Mouse (Mus musculus): ENCODE results near the gene Cass4.

Gene Cass4

DNA sequence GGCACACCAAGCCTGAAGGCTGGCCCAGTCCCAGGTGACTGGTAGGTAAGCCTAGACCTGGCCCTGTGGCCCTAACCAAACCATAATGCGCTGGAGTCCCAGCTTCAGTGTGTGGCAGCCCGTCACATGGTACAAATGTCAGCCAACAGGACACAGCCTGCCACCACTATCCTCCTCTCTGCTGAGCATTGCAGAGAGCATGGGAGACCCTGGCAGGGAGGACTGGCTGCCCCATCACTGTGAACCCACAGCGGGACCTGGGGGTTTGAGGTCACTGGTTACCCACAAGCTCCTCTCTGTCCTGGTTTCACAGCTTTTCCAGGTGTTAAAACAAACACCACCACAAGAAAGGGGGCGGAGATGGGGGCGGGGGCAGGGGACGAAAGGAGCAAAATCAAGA is 3.3 kb upstream of the Cass4 start:
- DNase-seq: no peak

DNA sequence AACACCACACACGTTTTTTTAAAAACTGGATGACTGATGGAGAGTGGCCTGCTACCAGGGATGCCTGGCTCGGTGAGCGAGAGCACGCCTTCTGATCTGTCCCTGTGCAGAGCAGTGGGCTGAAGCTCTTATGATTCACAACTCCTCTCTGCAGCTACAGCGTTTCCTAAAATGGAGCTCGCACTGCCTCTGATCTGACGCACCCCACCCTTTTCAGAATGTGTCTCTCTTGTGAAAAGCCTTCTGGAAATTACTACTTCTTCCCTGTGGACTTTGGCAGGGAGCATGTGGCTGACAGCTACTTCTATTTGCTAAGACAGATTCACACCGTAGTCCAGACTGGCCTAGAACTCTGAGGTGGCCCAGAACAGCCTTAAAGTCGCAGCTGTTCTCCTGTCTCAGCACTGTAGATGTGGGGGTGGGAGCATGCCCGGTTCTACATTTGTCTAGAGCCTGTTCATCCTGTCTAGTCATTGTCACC is 1.5 kb upstream of the Cass4 start:
- DNase-seq: no peak

DNA sequence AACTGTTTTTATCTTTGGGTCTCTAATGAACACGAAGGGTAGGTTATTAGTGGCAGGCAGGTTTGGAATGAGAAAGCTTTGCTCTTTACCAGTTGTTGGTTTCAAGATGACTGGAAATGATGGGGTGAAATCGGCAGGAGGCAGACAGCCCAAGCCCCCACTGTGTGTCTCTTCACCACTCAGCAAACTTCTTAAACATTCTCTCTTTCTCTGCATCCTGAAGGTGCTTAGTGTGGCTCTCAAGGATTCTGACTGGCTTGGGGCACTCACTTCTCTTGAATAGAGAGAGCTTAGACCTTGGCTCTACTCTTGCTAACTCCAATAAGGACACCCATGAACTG is 428 bp downstream of the Cass4 start:
- DNase-seq: no peak

DNA sequence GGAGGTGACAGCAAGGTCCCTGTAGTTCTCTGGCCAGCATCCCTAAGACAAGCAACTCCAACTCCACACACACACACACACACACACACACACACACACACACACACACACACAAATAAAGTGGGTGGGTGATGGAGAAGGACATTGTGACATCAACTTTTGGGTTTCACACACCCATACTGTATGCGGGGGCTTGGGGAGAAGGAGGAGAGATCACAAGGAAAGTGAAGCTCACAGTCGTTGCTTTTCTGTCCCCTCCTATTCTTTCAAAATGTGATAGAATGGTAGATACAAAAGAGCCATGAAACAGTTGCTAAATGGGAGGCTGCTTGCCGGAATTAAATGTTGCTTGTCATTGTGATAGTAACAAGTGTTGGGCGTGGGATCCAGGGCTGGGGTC is 1.1 kb downstream of the Cass4 start:
- DNase-seq: no peak

DNA sequence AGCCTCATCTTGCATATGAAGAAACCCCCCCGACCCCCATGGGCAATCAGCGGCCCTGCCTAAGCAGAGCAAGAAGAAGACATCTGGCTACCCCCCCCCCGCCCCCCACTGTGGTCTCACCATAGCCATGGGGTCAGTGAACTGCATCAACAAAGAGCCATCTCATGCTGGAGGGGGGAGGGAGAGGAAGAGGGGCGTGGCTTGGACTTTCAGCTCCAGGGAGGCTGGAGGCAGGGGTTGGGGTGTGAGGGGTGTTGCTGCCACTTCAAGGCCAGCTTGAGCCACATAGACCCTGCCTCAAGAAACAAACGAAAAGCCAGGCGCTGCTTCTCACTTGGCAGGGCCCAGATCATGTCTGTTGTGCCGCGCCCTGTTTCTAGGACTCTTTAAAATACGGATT is 2.4 kb downstream of the Cass4 start:
- DNase-seq: no peak

DNA sequence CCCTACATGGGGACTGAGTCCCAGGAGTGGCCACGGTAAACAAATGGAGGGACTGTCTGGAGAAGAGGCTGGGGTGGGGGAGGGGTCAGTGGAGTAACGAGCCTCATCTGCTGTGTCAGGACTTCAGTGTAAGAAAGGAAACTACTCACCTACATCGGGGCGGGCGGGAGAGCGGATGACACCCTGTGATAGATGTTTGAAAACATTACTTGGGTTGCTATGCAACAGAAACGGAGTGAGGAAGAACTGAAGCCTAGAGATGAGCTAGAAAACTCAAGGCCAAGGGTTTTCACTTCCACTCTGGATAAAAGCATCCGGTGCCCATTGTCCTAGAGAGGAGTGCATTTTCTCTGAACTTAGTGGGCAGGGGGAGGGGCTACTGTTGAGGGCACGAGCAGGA is 6.3 kb downstream of the Cass4 start:
- DNase-seq: no peak

DNA sequence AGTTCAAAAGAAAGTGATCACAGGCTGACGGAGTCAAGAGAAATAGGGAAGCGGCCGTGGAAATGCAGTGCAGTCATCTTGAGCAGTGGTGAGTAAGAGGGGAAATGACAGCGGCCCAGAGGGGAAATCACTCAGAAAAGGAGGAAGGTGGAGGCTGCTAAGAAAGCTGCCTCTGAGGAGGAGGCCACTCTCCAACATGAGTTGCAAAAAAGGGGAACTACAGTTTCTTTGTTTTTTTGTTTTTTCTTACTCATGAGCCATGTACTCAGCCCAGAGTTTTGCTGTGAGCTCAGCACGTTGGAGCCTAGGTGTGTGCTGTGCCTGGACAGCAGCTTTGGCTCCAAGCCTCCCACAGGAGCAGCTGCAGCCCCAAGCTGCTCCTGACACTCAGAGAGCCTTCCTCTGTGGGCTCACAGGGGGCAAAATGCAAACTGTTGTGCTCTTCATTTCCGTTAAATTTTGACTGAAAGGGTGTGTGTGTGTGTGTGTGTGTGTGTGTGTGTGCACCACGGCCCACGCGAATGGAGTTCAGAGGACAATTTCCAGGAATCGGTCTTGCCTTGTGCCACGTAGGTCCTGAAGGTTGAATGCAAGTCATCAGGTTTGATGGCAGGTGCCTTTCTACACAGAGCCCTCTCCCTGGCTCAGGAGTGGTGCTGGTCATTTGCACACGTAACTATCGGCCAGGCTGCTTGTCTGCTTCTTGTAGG is 7.7 kb downstream of the Cass4 start:
- DNase-seq: peak; percentile 49 to 57

DNA sequence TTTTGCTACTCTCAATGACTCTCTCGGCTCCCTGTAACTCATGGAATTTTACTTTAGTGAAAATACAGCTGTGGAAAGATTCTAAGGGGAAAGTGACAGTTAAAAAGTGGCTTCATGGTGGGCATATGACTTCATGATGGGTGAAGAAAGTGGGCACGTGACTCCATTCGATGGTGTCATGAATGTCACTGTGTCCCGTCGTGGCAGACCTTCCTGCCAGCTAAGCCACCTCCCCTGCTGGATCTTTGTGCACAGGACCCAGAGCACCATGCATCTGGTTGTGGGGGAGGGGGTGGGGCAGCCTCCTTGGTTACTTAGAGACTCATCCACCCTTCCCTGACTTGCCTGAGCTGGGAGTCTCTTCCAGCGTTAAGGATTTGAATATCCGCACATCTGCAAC is 10.6 kb downstream of the Cass4 start:
- DNase-seq: no peak

DNA sequence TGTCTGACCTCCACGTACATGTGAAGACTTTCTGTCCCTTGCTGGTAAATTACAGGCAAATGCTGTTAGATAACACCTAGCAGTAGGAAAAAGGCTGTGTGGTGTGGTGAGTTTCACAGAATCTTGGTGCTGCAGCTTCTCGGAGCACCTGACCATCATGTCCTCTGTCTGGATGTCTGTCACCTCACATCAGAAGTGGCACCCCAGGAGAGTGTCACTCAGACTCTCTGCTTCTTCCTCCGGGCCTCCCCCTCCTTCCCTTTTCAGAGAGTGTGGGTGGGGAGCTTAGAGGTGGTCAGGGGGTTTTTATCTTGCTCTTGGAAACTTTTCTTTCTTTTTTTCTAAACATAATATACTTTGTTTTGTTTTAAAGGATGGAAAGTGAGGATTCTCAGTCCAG is 11.4 kb downstream of the Cass4 start:
- DNase-seq: no peak

DNA sequence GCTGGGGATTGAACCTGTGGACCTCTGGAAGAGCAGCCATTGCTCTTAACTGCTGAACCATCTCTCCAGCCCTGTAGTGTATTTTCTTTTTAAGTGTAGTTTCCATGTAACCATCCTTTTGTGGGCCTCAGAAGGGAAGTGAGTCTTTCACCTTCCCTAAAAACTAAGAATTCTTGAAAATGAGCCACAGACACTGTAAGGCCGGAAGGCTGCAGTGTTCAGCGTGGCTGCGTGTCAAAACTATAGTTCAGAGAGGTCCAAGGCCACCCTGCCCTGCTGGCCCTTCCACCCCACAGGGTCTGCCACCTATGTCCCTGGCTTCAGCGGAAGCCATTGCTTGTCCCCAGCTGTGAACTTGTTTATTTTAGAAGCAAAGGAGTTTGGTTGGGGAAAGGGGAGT is 12.6 kb downstream of the Cass4 start:
- no peak for DNase-seq

DNA sequence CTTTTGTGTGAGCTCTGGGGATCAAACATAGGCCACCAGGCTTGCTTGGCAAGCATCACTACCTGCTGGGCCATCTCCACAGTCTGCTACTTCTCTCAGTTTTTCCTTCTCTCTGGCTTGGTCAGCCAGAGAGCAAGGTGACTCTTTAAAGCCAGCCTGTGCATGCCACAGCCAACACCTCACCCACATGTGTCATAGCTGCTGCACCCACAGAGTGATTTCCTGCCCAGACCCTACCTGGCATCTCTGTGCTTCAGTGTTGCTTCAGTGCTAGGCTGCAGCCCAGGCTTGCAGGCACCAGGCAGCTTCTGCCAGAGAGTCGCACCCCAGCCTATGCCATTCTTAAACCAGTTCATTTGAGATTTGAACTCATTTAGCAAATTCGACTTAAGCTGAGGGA is 13.9 kb downstream of the Cass4 start:
- no peak for DNase-seq

DNA sequence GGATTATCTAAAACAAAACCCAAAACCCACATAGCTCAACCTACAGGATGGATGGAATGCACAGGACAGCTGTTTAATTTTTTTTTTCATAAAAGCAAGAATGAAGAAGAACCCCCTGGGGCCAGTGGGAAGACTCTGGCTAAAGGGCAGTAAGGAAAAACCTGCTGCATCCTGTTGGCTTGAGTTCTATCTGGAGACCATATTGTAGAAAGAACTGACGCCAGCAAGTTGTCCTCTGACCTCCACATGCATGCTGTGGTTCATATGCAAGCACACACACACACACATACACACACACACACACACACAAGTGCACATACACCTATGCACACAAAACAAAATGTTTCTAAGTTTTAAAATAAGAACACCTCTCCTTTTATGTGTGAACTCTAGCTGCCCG is 17.1 kb downstream of the Cass4 start:
- no peak for DNase-seq

DNA sequence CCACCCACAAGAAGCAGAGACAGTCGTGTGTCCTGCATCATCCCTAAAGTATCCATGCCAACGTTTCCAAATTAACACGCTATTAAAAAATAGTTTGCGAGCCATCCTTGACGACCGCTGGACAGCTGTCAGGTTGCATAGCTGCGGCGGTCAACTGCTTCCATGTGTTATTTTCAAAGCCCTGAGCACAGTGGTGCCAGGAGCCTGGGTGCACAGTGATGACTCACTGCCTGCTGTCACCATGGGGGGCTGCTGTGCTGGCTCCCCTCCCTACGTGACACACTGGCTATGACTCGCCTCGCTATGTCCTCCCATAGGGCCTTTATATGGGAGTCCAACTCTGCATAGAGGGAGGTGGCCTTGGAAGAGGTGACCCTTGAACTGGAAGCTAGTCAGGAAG is 17.5 kb downstream of the Cass4 start:
- DNase-seq: no peak

DNA sequence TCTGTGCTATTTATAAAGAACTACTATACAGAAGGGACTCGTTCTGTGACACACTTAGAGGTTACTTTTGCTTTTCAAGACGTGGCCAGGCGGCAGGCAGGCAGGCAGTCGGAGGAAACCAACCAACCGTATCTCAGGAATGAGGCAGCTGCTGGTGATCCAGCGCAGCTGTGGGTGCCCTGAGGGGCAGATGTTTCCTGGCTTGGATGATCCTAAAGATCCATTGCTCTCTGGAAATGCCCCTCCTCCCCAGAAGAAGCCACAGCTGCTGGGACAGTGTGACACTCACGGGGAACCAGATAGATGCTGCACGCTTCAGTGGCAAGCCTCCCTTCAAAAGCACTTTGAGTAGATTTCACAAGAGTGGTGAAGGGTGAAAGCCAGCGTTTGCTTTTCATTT is 18.9 kb downstream of the Cass4 start:
- DNase-seq: no peak

DNA sequence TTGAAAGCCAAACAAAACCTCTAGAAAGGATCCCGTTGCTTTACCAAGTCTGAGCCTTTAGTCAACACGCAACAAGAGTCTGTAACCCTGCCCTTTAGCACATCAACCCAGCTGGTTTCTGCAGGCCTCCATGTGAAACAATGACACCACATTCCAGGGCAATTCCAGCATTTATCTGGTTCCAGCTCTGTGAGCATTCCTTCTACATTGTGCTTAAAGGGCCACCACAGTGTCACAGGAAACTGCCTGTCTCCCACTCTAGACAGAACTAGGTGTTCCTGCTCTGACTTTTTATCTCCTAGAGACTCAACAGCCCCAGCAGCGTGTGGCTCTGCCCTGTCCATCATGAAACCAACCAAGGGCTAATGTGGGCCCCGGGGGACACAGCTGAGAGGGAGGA is 19.7 kb downstream of the Cass4 start:
- no peak for DNase-seq

DNA sequence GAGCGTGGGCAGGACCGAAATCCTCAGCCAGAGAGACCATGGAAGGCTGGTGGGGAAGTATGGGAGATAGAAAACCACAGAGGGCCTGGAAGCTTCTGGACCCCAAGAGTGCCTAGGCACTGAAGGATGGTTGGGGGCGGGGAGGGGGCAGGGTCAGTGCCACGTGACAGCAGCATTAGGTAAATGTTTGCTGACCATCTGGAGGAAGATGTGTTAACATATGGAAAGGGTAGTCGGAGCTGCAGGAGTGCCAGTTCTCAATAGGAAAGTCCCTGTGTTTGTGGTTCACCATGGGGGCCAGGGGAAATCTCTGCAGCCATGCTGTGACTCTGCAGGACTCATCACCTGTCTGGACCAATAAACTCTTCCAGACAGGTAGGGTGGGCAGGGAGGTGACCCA is 20.3 kb downstream of the Cass4 start:
- no peak for DNase-seq

DNA sequence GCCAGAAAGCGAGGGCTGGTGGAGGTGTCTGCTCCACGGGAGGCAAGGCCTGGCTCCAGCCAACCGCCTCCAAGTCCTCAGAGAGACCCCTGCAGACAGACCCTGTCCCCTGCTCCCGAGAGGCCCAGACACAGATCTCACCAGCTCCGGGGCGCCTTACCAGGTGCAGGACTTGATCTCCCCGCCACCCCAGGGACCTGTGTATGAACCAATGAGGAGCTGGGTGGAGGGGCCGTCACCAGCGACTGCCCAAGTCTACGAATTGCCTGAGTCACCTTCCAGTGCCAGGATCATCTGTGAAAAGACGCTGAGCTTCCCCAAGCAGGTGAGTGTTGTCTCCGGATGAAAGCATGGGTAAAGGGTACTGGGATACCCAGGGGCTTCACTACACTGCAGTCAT is 22.6 kb downstream of the Cass4 start:
- DNase-seq: no peak

DNA sequence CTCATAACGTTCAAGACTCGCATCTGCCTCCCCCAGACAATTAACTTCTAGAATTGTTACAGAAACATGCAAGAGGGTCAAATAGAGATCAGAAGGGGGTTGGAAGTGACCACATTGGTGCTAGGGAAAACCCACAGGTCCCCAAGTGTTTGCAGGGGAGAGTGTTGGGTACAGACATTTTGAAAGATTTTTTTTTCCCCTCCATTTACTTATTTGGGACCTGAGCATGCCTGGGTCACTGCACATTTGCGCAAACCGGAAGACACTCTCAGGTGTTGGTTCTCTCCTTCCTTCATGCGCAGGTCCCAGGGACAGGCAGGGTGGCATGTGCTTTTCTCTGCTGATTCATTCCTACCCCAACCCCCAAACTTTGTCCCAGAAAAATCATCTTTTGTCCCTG is 23.3 kb downstream of the Cass4 start:
- no peak for DNase-seq

DNA sequence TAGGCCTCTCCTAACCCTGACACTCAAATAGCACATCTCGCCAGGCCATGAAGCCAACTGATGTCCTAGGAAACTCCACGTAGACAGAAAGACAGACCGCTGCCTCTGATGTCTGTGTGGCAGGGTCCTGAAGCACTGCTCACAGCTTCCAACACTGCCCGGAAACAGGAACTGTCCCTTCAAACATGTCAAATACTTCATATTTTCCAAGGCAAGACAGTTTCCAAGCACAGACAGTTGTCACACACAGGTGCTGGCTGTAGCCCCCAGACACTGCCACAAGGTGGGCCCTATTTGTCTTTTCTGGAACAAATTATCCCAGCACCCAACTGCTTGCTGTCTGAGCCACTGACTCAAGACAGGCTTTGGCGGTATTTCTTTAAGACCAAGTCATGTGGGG is 24.6 kb downstream of the Cass4 start:
- DNase-seq: no peak

DNA sequence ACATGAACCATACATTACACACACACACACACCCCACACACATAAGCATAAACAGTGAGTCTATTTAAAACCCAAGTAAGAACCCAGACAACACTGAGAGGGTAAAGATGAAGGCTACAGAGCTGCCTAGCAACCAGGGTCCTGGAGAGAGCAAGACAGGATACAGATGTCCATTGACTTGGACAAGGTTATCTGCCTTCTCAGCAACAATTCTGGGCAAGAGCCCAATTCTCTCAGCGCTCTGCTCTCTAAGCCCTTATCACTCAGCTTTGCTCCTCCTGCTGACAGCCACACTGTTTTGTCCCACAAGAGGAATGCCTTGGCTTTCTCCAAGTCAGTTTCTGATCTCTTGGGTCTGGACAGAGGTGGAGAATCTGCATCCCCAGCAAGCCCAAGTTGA is 37.0 kb downstream of the Cass4 start:
- no peak for DNase-seq

DNA sequence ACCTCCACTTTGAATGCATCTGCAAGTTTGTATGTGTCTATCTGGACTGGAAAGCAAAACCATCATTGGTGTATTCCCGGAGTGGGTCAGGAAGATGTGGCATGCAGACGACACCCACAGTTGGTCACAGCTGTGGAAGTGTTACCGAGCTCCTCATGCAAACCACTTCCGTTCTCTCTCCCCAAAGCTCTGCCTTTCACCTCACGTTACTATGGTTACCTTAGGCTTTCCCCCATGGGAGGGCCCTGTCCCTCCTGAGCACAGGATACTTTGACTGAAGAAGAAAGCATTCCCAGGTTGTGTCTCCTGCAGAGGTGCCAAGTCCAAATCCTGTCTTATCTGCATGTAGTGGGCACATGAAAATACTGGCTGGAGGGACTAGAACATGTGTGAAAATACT is 40.2 kb downstream of the Cass4 start:
- DNase-seq: peak; percentile 52 to 55

DNA sequence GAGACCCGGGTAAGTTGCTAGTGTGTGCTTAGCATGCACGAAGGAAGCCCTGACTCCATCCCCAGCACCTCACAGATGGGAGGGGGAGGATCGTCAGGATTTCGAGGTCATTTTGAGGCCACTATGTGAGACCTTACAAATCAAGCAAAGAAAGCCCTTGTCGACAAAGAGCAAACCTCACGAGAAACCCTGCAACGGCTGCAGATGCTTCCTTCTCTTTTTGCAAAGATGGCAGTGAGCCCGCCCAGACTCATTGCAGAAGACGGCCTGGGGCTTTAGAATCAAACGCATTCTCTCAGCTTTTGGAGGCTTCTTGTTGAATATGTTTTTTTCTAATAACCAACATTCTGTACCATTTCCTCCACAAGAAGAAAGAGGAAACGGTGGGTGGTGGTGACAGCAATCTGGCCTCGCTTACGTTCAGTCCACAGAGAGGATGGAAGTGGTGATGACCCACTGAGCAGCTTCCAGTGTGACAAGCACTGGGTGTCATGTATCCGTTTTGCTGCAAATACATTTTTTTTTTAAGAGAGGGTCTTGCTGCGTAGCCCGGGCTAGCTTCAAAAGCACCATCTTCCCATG is 43.9 kb downstream of the Cass4 start:
- peak in 1 of 2 experiments; percentile 24 for DNase-seq

DNA sequence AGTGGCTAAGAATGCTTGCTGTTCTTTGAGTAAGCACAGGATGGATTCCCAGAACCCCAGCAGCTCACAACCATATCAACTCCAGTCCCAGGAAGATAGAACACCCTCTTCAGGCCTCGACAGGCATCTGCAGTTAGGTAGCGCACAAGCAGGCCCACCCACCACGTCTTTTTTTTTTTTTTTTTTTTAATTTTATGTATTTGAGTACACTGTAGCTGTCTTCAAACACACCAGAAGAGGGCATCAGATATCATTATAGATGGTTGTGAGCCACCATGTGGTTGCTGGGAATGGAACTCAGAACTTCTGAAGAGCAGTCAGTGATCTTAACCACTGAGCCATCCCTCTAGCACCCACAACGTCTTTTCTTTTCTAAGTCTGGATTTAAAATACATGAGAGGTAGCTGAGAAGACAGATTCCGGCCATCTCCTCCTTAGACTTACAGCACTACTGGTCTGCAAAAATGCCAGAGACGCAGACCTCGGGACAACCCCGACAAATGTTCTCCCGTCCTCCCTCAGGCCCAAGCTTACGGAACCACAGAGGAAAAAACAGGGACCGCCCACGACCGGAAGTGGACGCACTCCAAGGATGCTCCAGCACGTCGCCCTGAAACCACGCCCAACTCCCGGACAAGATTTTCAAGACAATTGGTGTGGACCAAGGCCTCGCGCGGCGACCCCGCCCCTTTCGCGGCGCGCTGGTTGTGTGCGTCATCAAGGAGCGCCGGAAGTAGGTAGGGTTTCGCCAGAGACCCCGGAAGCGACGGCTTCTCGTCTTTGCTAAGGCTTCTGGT is 46.4 kb downstream of the Cass4 start, which contains the start of gene Rtf2:
Rtf2 (plus strand) TSS at position 714 of the 797 bp plus-strand sequence.
- DNase-seq: peak; percentile 95 to 99

DNA sequence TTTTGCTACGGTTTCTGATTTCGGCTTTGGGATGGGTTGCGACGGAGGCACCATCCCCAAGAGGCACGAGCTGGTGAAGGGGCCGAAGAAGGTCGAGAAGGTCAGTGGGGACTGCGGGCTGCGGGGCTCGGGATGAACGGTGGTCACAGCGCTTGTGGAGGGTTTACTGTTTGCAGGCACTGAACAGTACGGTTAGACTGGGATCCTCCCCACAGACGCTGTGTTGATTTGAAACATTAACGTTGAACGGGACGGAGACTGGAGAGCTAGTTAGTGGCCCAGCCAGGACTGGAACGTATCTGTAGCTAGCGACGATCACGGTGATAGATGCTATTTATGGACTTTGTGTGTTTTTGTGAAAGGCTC is 47.0 kb downstream of the Cass4 start:
- no peak for DNase-seq

All from spleen, adult 18-20 months (tissue).